Mouse (Mus musculus) liver, embryonic 14.5 days (tissue): ENCODE measurements around the gene Olfr1342. TPM values are rescaled to one million over a fixed set of nuclear protein-coding genes. Genes with fewer than 3 reads are reported as not detected.

Experiments
- ATAC-seq: fragments of 200-750 bp; cut with Nextera tagmentation; 2 replicates; pipeline ENCODE4 v1.8.0; 2017; ENCODE audit warnings: moderate number of reproducible peaks, mild to moderate bottlenecking, moderate library complexity; ENCODE audit not compliant: insufficient read depth
- DNase-seq, 3 experiments: peaks; one replicate each; pipeline ENCODE4 v3.0.0-alpha.2; 2012 to 2013; ENCODE audit warnings: low read depth in 3 of 3, low spot score in 3 of 3
- H3K27ac ChIP-seq: fragments of 300-500 bp; sonication (generic); 2 replicates; pipeline ENCODE4 v1.5.1; 2014; ENCODE audit warnings: moderate library complexity, mild to moderate bottlenecking, control low read depth, inconsistent platforms
- H3K27me3 ChIP-seq: fragments of 300-500 bp; sonication (generic); 2 replicates; pipeline ENCODE4 v1.6.1; 2014; ENCODE audit warnings: mild to moderate bottlenecking, low read length, moderate library complexity; ENCODE audit not compliant: control insufficient read depth, insufficient read depth
- H3K36me3 ChIP-seq: fragments of 300-500 bp; sonication (generic); replicated peaks from 2 replicates; pipeline ENCODE4 v1.6.1; 2014; ENCODE audit warnings: low read depth; ENCODE audit not compliant: control insufficient read depth, insufficient read depth
- H3K4me1 ChIP-seq, 2 experiments: fragments of 200-500 bp in 1 of 2; fragments of 300-500 bp in 1 of 2; sonication (generic) in 1 of 2; replicated peaks; 2 replicates each; pipeline ENCODE4 v1.6.1; 2012 to 2014; ENCODE audit warnings: antibody characterized with exemption in 1 of 2, inconsistent platforms in 1 of 2, low read length in 1 of 2; ENCODE audit not compliant: control insufficient read depth in 2 of 2, insufficient read depth in 2 of 2
- H3K4me2 ChIP-seq: fragments of 300-500 bp; sonication (generic); 2 replicates; pipeline ENCODE4 v1.6.1; 2014; ENCODE audit warnings: low read depth, mild to moderate bottlenecking, control low read depth, moderate library complexity
- H3K4me3 ChIP-seq, 2 experiments: fragments of 200-500 bp in 1 of 2; fragments of 300-500 bp in 1 of 2; sonication (generic) in 1 of 2; 2 replicates each; pipeline ENCODE4 v1.5.1; 2012 to 2014; ENCODE audit warnings: low read depth in 2 of 2, low read length in 2 of 2, mild to moderate bottlenecking in 2 of 2, control low read depth in 1 of 2, inconsistent platforms in 1 of 2, moderate library complexity in 1 of 2; ENCODE audit not compliant: insufficient read depth in 1 of 2
- H3K9ac ChIP-seq: fragments of 300-500 bp; sonication (generic); replicated peaks from 2 replicates; pipeline ENCODE4 v1.6.1; 2014; ENCODE audit warnings: mild to moderate bottlenecking, control low read depth, moderate library complexity
- H3K9me3 ChIP-seq: fragments of 300-500 bp; sonication (generic); 2 replicates; pipeline ENCODE4 v1.6.1; 2016; ENCODE audit warnings: low read length, mixed read lengths; ENCODE audit not compliant: control insufficient read depth
- CTCF ChIP-seq: IDR thresholded peaks from 2 replicates; pipeline ENCODE4 v1.5.1; 2016; ENCODE audit warnings: antibody characterized with exemption, low read depth, control low read depth
- EP300 ChIP-seq: IDR thresholded peaks from 2 replicates; pipeline ENCODE4 v1.6.1; 2016; ENCODE audit warnings: antibody characterized with exemption, low read depth
- WGBS: fragments of 180-500 bp; shearing (Covaris S2); extraction: QIAGEN DNeasy Blood & Tissue Kit; methylation state at CpG from one replicate; pipeline ENCODE4 v1.1.7; 2014; ENCODE audit not compliant: insufficient replicate concordance; 5-methylcytosine and 5-hydroxymethylcytosine counted together
- polyA plus RNA-seq, 2 experiments: library from polyadenylated mRNA; depleted of rRNA in 1 of 2; stranded (reverse) in 1 of 2; unstranded in 1 of 2; fragments of >200 nt; fragmentation: Nextera tagmentation in 1 of 2; extraction: Ambion mirVana in 1 of 2; gene quantifications; 2 replicates each; pipeline versions ENCODE4 v1.2.1 to v1.2.3; 2012 to 2014

Olfr1342 gene
- polyA plus RNA-seq (2012; rRNA removed) = not detected in 2 replicates
- polyA plus RNA-seq (2014; fragmentation: Nextera tagmentation; extraction: Ambion mirVana) = not detected in 2 replicates

GRCm38 (mm10) chr4:118692412-118692973 is at the start of gene Olfr1342:
Olfr1342 (minus strand) TSS chr4:118692756.
- ATAC-seq (no peak), DNase-seq (no peak)
- WGBS = 17% methylated on average over 12 of the region's 12 CpGs
- no peaks in the 10 kb centered on the region for H3K9me3 ChIP-seq
- no peak within 1 kb of the TSS for H3K4me2 ChIP-seq
- no peak within 1 kb of the TSS for H3K4me3 ChIP-seq
- no peaks in the 10 kb centered on the region for H3K36me3 ChIP-seq
- no peaks in the 10 kb centered on the region for H3K27me3 ChIP-seq
- H3K27ac ChIP-seq = no peak within 1 kb of the TSS
- TF ChIP-seq EP300 (no peak), CTCF (no peak)
- no peak within 1 kb of the TSS for H3K9ac ChIP-seq
- H3K4me1 ChIP-seq = no peaks in the 10 kb centered on the region

GRCm38 (mm10) chr4:118741881-118742280 is 49.3 kb upstream of the Olfr1342 start:
- WGBS = 12% methylated on average over 16 of the region's 16 CpGs
- Histone ChIP-seq H3K36me3 (no peaks in the 10 kb centered on the region), H3K27me3 (no peaks in the 10 kb centered on the region), H3K9ac (no peak overlapping the region), H3K4me1 (no peaks in the 10 kb centered on the region), H3K4me3 (no peak overlapping the region), H3K4me2 (no peak overlapping the region), H3K9me3 (no peaks in the 10 kb centered on the region), H3K27ac (no peak overlapping the region)
- TF ChIP-seq CTCF (no peak), EP300 (no peak)
- ATAC-seq (no peak), DNase-seq (no peak)

GRCm38 (mm10) chr4:118740988-118741698 is 48.6 kb upstream of the Olfr1342 start:
- H3K4me2 ChIP-seq = no peak overlapping the region
- no peak for DNase-seq
- H3K4me3 ChIP-seq = no peak overlapping the region
- 9% methylated on average over 11 of the region's 11 CpGs for WGBS
- no peak for ATAC-seq
- no peaks in the 10 kb centered on the region for H3K9me3 ChIP-seq
- no peaks in the 10 kb centered on the region for H3K36me3 ChIP-seq
- H3K27ac ChIP-seq = no peak overlapping the region
- no peaks in the 10 kb centered on the region for H3K27me3 ChIP-seq
- H3K4me1 ChIP-seq = no peaks in the 10 kb centered on the region
- H3K9ac ChIP-seq = no peak overlapping the region
- TF ChIP-seq EP300 (no peak), CTCF (no peak)

GRCm38 (mm10) chr4:118739574-118739973 is 47.0 kb upstream of the Olfr1342 start:
- 45% methylated on average over 3 of the region's 3 CpGs for WGBS
- DNase-seq = no peak
- no peak for ATAC-seq

GRCm38 (mm10) chr4:118731875-118732274 is 39.3 kb upstream of the Olfr1342 start, which contains the start of gene Olfr1339:
Olfr1339 (plus strand) TSS chr4:118732175.
- 82% methylated on average over 1 of the region's 1 CpGs for WGBS
- no peak within 1 kb of the TSS for H3K4me3 ChIP-seq
- no peak within 1 kb of the TSS for H3K27ac ChIP-seq
- no peak for DNase-seq
- H3K9me3 ChIP-seq = no peaks in the 10 kb centered on the region
- no peak for ATAC-seq
- H3K4me1 ChIP-seq = no peaks in the 10 kb centered on the region
- TF ChIP-seq CTCF (no peak), EP300 (no peak)
- no peak within 1 kb of the TSS for H3K4me2 ChIP-seq
- H3K36me3 ChIP-seq = no peaks in the 10 kb centered on the region
- H3K9ac ChIP-seq = no peak within 1 kb of the TSS
- H3K27me3 ChIP-seq = no peaks in the 10 kb centered on the region

More at GRCm38 (mm10) chr4:118739574-118739973, 47.0 kb upstream of the Olfr1342 start:
- no peaks in the 10 kb centered on the region for H3K36me3 ChIP-seq
- TF ChIP-seq CTCF = no peak
- TF ChIP-seq EP300 = no peak
- H3K4me3 ChIP-seq = no peak overlapping the region
- H3K9me3 ChIP-seq = no peaks in the 10 kb centered on the region
- no peaks in the 10 kb centered on the region for H3K27me3 ChIP-seq
- H3K4me1 ChIP-seq = no peaks in the 10 kb centered on the region
- no peak overlapping the region for H3K27ac ChIP-seq
- no peak overlapping the region for H3K9ac ChIP-seq
- no peak overlapping the region for H3K4me2 ChIP-seq
